Mouse (Mus musculus): ENCODE data around the gene Rnf187. TPM values are rescaled to one million over a fixed set of nuclear protein-coding genes. Genes with fewer than 3 reads are reported as not detected.

Gene Rnf187
- total and polyA plus RNA-seq, 2 experiments from 2014 or later: 700 to 925 TPM

DNA sequence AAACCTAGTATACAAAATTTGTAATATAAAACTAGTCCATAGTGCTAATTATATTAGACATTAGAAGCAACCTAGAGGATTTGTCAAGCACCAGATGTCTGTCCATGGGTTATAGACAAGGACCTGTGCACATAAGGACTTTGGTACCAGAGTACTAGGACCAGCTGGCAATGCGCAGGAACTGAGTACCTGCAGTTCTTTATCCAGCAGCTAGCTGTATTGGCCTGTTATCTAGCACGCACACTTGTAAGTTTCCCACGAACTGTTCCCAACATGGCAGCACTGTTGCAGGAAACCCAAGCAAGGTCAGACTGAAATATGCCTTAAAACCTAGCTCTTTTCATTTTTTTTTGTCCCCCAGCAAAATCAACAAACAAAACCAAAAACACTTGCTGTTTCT, 8.5 kb downstream of the Rnf187 start:
- no peak for TF ChIP-seq CTCF (IDR thresholded peaks at IDR 0.05)
- ATAC-seq (ENCODE audit: low FRiP score): no peak
- no peak for DNase-seq (ENCODE audit: low spot score)
- WGBS: 92% methylated on average over 3 of the region's 3 CpGs
- H3K36me3 ChIP-seq (ENCODE audit: insufficient read depth, low read length): peaks cover 31% of the 10 kb centered on the region
- H3K4me2 ChIP-seq (ENCODE audit: low read depth, low read length, poor library complexity, severe bottlenecking): no peak overlapping the region
- no peaks in the 10 kb centered on the region for H3K9me3 ChIP-seq (ENCODE audit: low read length)
- no peak overlapping the region for H3K27ac ChIP-seq (ENCODE audit: low read depth, low read length)
- H3K9ac ChIP-seq (replicated peaks; ENCODE audit: low read length, poor library complexity, severe bottlenecking): no peak overlapping the region
- no peak overlapping the region for H3K4me3 ChIP-seq (ENCODE audit: low read depth, low read length)
- no peaks in the 10 kb centered on the region for H3K4me1 ChIP-seq (ENCODE audit: insufficient read depth, low read length)
- H3K27me3 ChIP-seq (ENCODE audit: insufficient read depth, low read length): no peaks in the 10 kb centered on the region

DNA sequence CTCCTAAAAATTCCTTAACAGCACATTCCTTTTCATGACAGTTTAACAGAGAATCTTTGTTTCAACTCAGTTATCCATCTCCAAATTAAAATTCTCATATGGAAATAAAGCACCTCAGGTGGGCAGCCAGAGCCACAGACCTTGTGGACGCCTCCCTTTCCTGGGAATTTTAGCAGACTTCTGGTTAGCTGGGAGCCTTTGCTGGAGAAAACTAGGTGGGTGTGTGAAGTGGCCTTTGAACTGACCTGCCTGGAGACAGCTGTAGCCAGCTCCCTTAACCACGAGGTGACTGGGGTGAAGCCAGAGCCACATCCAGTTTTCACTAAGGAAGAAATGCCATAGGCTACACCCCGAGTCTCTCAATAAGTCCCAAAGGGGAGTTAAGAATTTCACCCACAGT, 9.1 kb downstream of the Rnf187 start:
- H3K36me3 ChIP-seq (ENCODE audit: insufficient read depth, low read length): peaks cover 31% of the 10 kb centered on the region
- no peak for TF ChIP-seq CTCF (IDR thresholded peaks at IDR 0.05)
- no peak overlapping the region for H3K4me2 ChIP-seq (ENCODE audit: low read depth, low read length, poor library complexity, severe bottlenecking)
- H3K4me3 ChIP-seq (ENCODE audit: low read depth, low read length): no peak overlapping the region
- DNase-seq (ENCODE audit: low spot score) (no peak), ATAC-seq (ENCODE audit: low FRiP score) (no peak)
- H3K9me3 ChIP-seq (ENCODE audit: low read length): no peaks in the 10 kb centered on the region
- H3K9ac ChIP-seq (replicated peaks; ENCODE audit: low read length, poor library complexity, severe bottlenecking): no peak overlapping the region
- H3K27ac ChIP-seq (ENCODE audit: low read depth, low read length): no peak overlapping the region
- H3K4me1 ChIP-seq (ENCODE audit: insufficient read depth, low read length): no peaks in the 10 kb centered on the region
- 61% methylated on average over 3 of the region's 3 CpGs for WGBS
- H3K27me3 ChIP-seq (ENCODE audit: insufficient read depth, low read length): no peaks in the 10 kb centered on the region

DNA sequence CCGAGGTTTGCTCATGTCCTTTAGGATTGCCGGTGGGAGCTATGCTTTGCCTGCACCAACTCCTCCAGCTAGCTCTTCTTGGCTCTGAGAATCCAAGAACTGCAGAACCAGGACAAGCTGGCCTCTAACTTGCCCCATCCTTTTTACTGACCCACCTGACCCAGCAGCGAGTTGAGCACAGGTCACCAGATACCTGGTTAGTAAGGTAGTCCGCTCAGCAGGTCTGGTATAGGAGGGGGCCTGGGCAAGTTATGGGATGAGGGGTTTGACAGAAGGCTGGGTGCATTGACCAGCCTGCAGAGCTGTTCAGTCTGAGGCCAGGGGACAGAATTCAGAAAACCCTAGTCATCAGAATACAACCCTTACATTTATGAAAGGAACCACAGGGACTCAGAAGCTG, 9.7 kb downstream of the Rnf187 start:
- no peaks in the 10 kb centered on the region for H3K9me3 ChIP-seq (ENCODE audit: low read length)
- no peaks in the 10 kb centered on the region for H3K4me1 ChIP-seq (ENCODE audit: insufficient read depth, low read length)
- WGBS: 77% methylated on average over 4 of the region's 4 CpGs
- TF ChIP-seq CTCF (IDR thresholded peaks at IDR 0.05): no peak
- H3K36me3 ChIP-seq (ENCODE audit: insufficient read depth, low read length): peaks cover 26% of the 10 kb centered on the region
- H3K4me3 ChIP-seq (ENCODE audit: low read depth, low read length): no peak overlapping the region
- no peaks in the 10 kb centered on the region for H3K27me3 ChIP-seq (ENCODE audit: insufficient read depth, low read length)
- no peak overlapping the region for H3K27ac ChIP-seq (ENCODE audit: low read depth, low read length)
- H3K9ac ChIP-seq (replicated peaks; ENCODE audit: low read length, poor library complexity, severe bottlenecking): no peak overlapping the region
- DNase-seq (ENCODE audit: low spot score) (no peak), ATAC-seq (ENCODE audit: low FRiP score) (no peak)
- H3K4me2 ChIP-seq (ENCODE audit: low read depth, low read length, poor library complexity, severe bottlenecking): no peak overlapping the region

DNA sequence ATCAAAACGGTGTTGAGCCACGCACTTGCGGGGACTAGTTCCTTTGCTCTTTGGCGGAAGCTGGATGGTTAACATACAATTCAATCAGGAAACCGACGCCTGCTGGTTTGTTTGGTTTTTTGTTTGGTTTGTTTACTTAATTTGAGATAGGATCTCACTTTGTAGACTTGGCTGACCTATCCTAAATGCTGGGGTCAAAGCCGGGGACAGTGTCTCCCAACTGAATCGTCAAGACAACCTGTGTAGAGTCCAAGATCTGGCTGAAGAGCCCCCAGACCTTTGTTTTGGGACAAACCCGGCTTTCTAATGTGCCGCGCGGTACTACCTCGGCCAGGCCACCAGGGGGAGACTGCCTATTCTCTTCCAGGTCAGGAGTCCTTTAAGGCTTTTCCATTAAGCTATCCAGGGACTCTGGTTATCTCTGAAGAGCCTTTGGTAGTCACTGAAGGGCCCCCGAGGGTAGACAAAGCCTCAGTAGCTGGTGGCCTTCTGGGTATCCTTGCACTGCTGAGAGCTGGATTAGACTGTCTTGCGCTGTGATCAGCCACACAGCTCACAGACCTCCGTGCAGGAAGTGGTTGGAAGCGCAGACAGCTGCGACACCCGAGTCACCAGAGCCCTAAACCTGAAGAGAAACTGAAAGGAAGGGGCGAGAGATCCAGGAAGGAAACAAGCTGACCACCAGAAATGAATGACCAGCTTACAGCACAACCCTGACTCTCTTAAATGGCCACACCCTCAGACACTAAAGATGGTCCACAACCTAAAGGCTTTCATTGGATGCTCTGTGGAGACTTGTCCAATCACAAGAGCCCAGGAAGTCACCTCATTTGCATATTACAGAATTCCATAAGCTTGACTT, 10.7 kb downstream of the Rnf187 start:
- H3K36me3 ChIP-seq (ENCODE audit: insufficient read depth, low read length): peaks cover 16% of the 10 kb centered on the region
- H3K9ac ChIP-seq (replicated peaks; ENCODE audit: low read length, poor library complexity, severe bottlenecking): no peak overlapping the region
- DNase-seq (ENCODE audit: low spot score): peak; percentile 69
- no peak overlapping the region for H3K4me3 ChIP-seq (ENCODE audit: low read depth, low read length)
- TF ChIP-seq CTCF (IDR thresholded peaks at IDR 0.05): peak; percentile 85
- H3K27ac ChIP-seq (ENCODE audit: low read depth, low read length): peak overlapping the region; percentile 1; the same call in 1 of the 2 replicates
- H3K4me2 ChIP-seq (ENCODE audit: low read depth, low read length, poor library complexity, severe bottlenecking): peak overlapping the region; percentile 27
- no peaks in the 10 kb centered on the region for H3K27me3 ChIP-seq (ENCODE audit: insufficient read depth, low read length)
- no peaks in the 10 kb centered on the region for H3K4me1 ChIP-seq (ENCODE audit: insufficient read depth, low read length)
- peak; percentile 56; the same call in 1 of the 2 replicates for ATAC-seq (ENCODE audit: low FRiP score)
- WGBS: 36% methylated on average over 20 of the region's 20 CpGs
- no peaks in the 10 kb centered on the region for H3K9me3 ChIP-seq (ENCODE audit: low read length)

DNA sequence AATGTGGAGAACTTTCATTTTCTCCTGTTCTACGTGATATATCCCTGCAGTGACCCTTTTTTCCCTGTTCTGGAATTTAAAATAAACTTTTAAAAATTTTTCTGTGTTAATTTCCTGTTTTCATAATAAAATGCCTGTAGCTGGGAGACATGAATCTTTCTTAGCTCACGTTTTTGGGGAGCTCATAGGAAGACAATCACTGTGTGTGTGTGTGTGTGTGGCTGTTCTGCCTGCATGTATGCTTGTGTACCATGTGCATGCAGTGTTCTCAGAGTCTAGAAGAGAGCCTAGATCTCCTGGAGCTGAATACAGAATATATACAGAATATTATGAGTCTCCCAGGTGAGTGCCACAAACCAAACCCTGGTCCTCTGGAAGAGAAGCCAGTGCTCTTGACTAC, 11.7 kb downstream of the Rnf187 start:
- H3K4me3 ChIP-seq (ENCODE audit: low read depth, low read length): no peak overlapping the region
- no peak for TF ChIP-seq CTCF (IDR thresholded peaks at IDR 0.05)
- peaks cover 6% of the 10 kb centered on the region for H3K36me3 ChIP-seq (ENCODE audit: insufficient read depth, low read length)
- WGBS: 70% methylated on average over 2 of the region's 2 CpGs
- no peak overlapping the region for H3K4me2 ChIP-seq (ENCODE audit: low read depth, low read length, poor library complexity, severe bottlenecking)
- H3K27ac ChIP-seq (ENCODE audit: low read depth, low read length): no peak overlapping the region
- no peaks in the 10 kb centered on the region for H3K4me1 ChIP-seq (ENCODE audit: insufficient read depth, low read length)
- DNase-seq (ENCODE audit: low spot score): no peak
- no peaks in the 10 kb centered on the region for H3K27me3 ChIP-seq (ENCODE audit: insufficient read depth, low read length)
- no peak for ATAC-seq (ENCODE audit: low FRiP score)
- H3K9me3 ChIP-seq (ENCODE audit: low read length): no peaks in the 10 kb centered on the region
- H3K9ac ChIP-seq (replicated peaks; ENCODE audit: low read length, poor library complexity, severe bottlenecking): no peak overlapping the region

DNA sequence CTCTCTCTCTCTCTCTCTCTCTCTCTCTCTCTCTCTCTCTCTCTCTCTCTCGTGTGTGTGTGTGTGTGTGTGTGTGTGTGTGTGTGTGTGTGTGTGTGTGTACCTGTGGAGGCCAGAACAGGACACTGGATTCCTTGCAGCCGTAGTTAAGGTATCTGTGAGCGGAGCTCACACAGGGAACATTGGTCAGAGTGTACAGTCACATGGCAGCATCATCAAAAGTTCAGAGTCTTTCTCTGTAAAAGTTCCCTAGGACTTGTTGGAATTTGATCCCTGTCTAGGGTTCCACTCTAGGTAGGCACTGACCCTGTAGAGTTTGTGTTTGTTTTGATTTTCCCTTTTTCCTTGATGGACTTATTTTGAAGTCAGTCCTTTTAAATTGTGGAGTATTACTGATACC, 12.1 kb downstream of the Rnf187 start:
- H3K9ac ChIP-seq (replicated peaks; ENCODE audit: low read length, poor library complexity, severe bottlenecking): no peak overlapping the region
- H3K4me1 ChIP-seq (ENCODE audit: insufficient read depth, low read length): no peaks in the 10 kb centered on the region
- H3K27me3 ChIP-seq (ENCODE audit: insufficient read depth, low read length): no peaks in the 10 kb centered on the region
- no peak overlapping the region for H3K4me3 ChIP-seq (ENCODE audit: low read depth, low read length)
- ATAC-seq (ENCODE audit: low FRiP score) (no peak), DNase-seq (ENCODE audit: low spot score) (no peak)
- WGBS: 91% methylated on average over 2 of the region's 3 CpGs
- H3K4me2 ChIP-seq (ENCODE audit: low read depth, low read length, poor library complexity, severe bottlenecking): no peak overlapping the region
- H3K27ac ChIP-seq (ENCODE audit: low read depth, low read length): no peak overlapping the region
- no peak for TF ChIP-seq CTCF (IDR thresholded peaks at IDR 0.05)
- peaks cover 2% of the 10 kb centered on the region; the same call in 1 of the 2 replicates for H3K36me3 ChIP-seq (ENCODE audit: insufficient read depth, low read length)
- H3K9me3 ChIP-seq (ENCODE audit: low read length): no peaks in the 10 kb centered on the region
